Mouse (Mus musculus) forebrain, embryonic 16.5 days (tissue): ENCODE data around the gene Slc35e4. TPM values are rescaled to one million over a fixed set of nuclear protein-coding genes. Genes with fewer than 3 reads are reported as not detected.

ENCODE experiments used
- ATAC-seq: fragments of 200-750 bp; cut with Nextera tagmentation; 2 replicates; pipeline ENCODE4 v1.8.0; 2017; ENCODE audit warnings: mild to moderate bottlenecking, moderate library complexity
- H3K27ac ChIP-seq: fragments of 300-500 bp; sonication (generic); 2 replicates; pipeline ENCODE4 v1.5.1; 2014; ENCODE audit warnings: low read length, control low read depth
- H3K27me3 ChIP-seq: fragments of 300-500 bp; sonication (generic); replicated peaks from 2 replicates; pipeline ENCODE4 v1.6.1; 2014; ENCODE audit warnings: low read length; ENCODE audit not compliant: control insufficient read depth, insufficient read depth
- H3K36me3 ChIP-seq: fragments of 300-500 bp; sonication (generic); 2 replicates; pipeline ENCODE4 v1.6.1; 2014; ENCODE audit not compliant: control insufficient read depth, insufficient read depth
- H3K4me1 ChIP-seq: fragments of 300-500 bp; sonication (generic); replicated peaks from 2 replicates; pipeline ENCODE4 v1.6.1; 2014; ENCODE audit warnings: low read length; ENCODE audit not compliant: control insufficient read depth, insufficient read depth
- H3K4me2 ChIP-seq: fragments of 300-500 bp; sonication (generic); 2 replicates; pipeline ENCODE4 v1.6.1; 2014; ENCODE audit warnings: mild to moderate bottlenecking, low read length, control low read depth
- H3K4me3 ChIP-seq: fragments of 300-500 bp; sonication (generic); replicated peaks from 2 replicates; pipeline ENCODE4 v1.5.1; 2014; ENCODE audit warnings: mild to moderate bottlenecking, low read length, control low read depth
- H3K9ac ChIP-seq: fragments of 300-500 bp; sonication (generic); replicated peaks from 2 replicates; pipeline ENCODE4 v1.6.1; 2014; ENCODE audit warnings: low read depth, low read length, control low read depth
- H3K9me3 ChIP-seq: fragments of 300-500 bp; sonication (generic); 2 replicates; pipeline ENCODE4 v1.6.1; 2016; ENCODE audit warnings: low read length; ENCODE audit not compliant: control insufficient read depth
- WGBS: fragments of 180-500 bp; shearing (Covaris S2); extraction: QIAGEN DNeasy Blood & Tissue Kit; methylation state at CpG from one replicate; pipeline ENCODE4 v1.1.7; 2014; 5-methylcytosine and 5-hydroxymethylcytosine counted together
- polyA plus RNA-seq: library from polyadenylated mRNA; unstranded; fragments of >200 nt; fragmentation: Nextera tagmentation; extraction: Ambion mirVana; gene quantifications from 2 replicates; pipeline ENCODE4 v1.2.1, GENCODE M21; 2015

Gene Slc35e4
- polyA plus RNA-seq, 1 experiment from 2014 or later: 14.6 TPM

- H3K9me3 ChIP-seq: no peaks in the 10 kb centered on the region
- H3K4me3 ChIP-seq: no peak overlapping the region
- H3K9ac ChIP-seq: peak overlapping the region; percentile 30
- H3K27me3 ChIP-seq: no peaks in the 10 kb centered on the region
- no peak overlapping the region for H3K27ac ChIP-seq
- H3K4me1 ChIP-seq: peaks cover 38% of the 10 kb centered on the region
- no peak for ATAC-seq
- no peaks in the 10 kb centered on the region for H3K36me3 ChIP-seq
- H3K4me2 ChIP-seq: peak overlapping the region; percentile 97
- 51% methylated on average over 5 of the region's 5 CpGs for WGBS
Measured at GRCm38 (mm10) chr11:3910513-3911310, 3.8 kb downstream of the Slc35e4 start.

GRCm38 (mm10) chr11:3909236-3909635 lies 5.2 kb downstream of the Slc35e4 start:
- no peaks in the 10 kb centered on the region for H3K27me3 ChIP-seq
- WGBS: 86% methylated on average over 4 of the region's 4 CpGs
- no peak for ATAC-seq
- H3K36me3 ChIP-seq: no peaks in the 10 kb centered on the region
- H3K4me2 ChIP-seq: no peak overlapping the region
- H3K4me1 ChIP-seq: peaks cover 36% of the 10 kb centered on the region
- no peak overlapping the region for H3K27ac ChIP-seq
- H3K9ac ChIP-seq: no peak overlapping the region
- H3K9me3 ChIP-seq: no peaks in the 10 kb centered on the region
- H3K4me3 ChIP-seq: no peak overlapping the region

- 94% methylated on average over 1 of the region's 1 CpGs for WGBS
- H3K36me3 ChIP-seq: no peaks in the 10 kb centered on the region
- no peaks in the 10 kb centered on the region for H3K9me3 ChIP-seq
- H3K4me2 ChIP-seq: no peak overlapping the region
- no peak overlapping the region for H3K9ac ChIP-seq
- H3K27ac ChIP-seq: no peak overlapping the region
- H3K4me3 ChIP-seq: no peak overlapping the region
- no peaks in the 10 kb centered on the region for H3K27me3 ChIP-seq
- H3K4me1 ChIP-seq: peaks cover 11% of the 10 kb centered on the region
- no peak for ATAC-seq
Measured at GRCm38 (mm10) chr11:3905446-3905845, 9.0 kb downstream of the Slc35e4 start.

- Histone ChIP-seq H3K9ac (no peak overlapping the region), H3K27me3 (no peaks in the 10 kb centered on the region), H3K4me1 (peaks cover 3% of the 10 kb centered on the region), H3K4me3 (no peak overlapping the region), H3K27ac (no peak overlapping the region), H3K4me2 (no peak overlapping the region), H3K9me3 (no peaks in the 10 kb centered on the region), H3K36me3 (no peaks in the 10 kb centered on the region)
- 90% methylated on average over 6 of the region's 6 CpGs for WGBS
- ATAC-seq: no peak
Measured at GRCm38 (mm10) chr11:3904673-3905072, 9.8 kb downstream of the Slc35e4 start.

GRCm38 (mm10) chr11:3903046-3903445 lies 11.4 kb downstream of the Slc35e4 start:
- WGBS: 82% methylated on average over 5 of the region's 5 CpGs
- Histone ChIP-seq H3K27ac (no peak overlapping the region), H3K4me2 (no peak overlapping the region), H3K27me3 (no peaks in the 10 kb centered on the region), H3K36me3 (no peaks in the 10 kb centered on the region), H3K4me1 (no peaks in the 10 kb centered on the region), H3K9ac (no peak overlapping the region), H3K9me3 (no peaks in the 10 kb centered on the region), H3K4me3 (no peak overlapping the region)
- ATAC-seq: no peak

- 80% methylated on average over 3 of the region's 3 CpGs for WGBS
- H3K9me3 ChIP-seq: no peaks in the 10 kb centered on the region
- no peak overlapping the region for H3K4me2 ChIP-seq
- no peak overlapping the region for H3K9ac ChIP-seq
- no peaks in the 10 kb centered on the region for H3K4me1 ChIP-seq
- no peak for ATAC-seq
- no peak overlapping the region for H3K4me3 ChIP-seq
- H3K27me3 ChIP-seq: no peaks in the 10 kb centered on the region
- H3K36me3 ChIP-seq: no peaks in the 10 kb centered on the region
- no peak overlapping the region for H3K27ac ChIP-seq
Measured at GRCm38 (mm10) chr11:3902516-3902915, 11.9 kb downstream of the Slc35e4 start.

- 90% methylated on average over 6 of the region's 6 CpGs for WGBS
- Histone ChIP-seq H3K4me3 (no peak overlapping the region), H3K36me3 (peaks cover 4% of the 10 kb centered on the region; the same call in 1 of the 2 replicates), H3K4me2 (no peak overlapping the region), H3K9me3 (no peaks in the 10 kb centered on the region), H3K27ac (no peak overlapping the region), H3K9ac (no peak overlapping the region), H3K27me3 (no peaks in the 10 kb centered on the region), H3K4me1 (0 out of 2 replicates have a peak, but pooled peaks cover 3% of the 10 kb centered on the region)
- no peak for ATAC-seq
Measured at GRCm38 (mm10) chr11:3900296-3900695, 14.2 kb downstream of the Slc35e4 start.

GRCm38 (mm10) chr11:3895933-3896332 lies 18.5 kb downstream of the Slc35e4 start:
- Histone ChIP-seq H3K4me2 (no peak overlapping the region), H3K4me3 (no peak overlapping the region), H3K4me1 (peaks cover 9% of the 10 kb centered on the region), H3K9ac (no peak overlapping the region), H3K36me3 (peaks cover 4% of the 10 kb centered on the region; the same call in 1 of the 2 replicates), H3K9me3 (no peaks in the 10 kb centered on the region), H3K27ac (no peak overlapping the region), H3K27me3 (no peaks in the 10 kb centered on the region)
- 100% methylated on average over 1 of the region's 1 CpGs for WGBS
- ATAC-seq: no peak

GRCm38 (mm10) chr11:3895458-3895857 lies 19.0 kb downstream of the Slc35e4 start:
- Histone ChIP-seq H3K9me3 (no peaks in the 10 kb centered on the region), H3K27ac (peak overlapping the region; percentile 79), H3K27me3 (no peaks in the 10 kb centered on the region), H3K4me3 (peak overlapping the region; percentile 61), H3K9ac (peak overlapping the region; percentile 77), H3K36me3 (peaks cover 4% of the 10 kb centered on the region; the same call in 1 of the 2 replicates), H3K4me2 (peak overlapping the region; percentile 84), H3K4me1 (peaks cover 9% of the 10 kb centered on the region)
- 7% methylated on average over 10 of the region's 10 CpGs for WGBS
- no peak; the same call in 1 of the 2 replicates for ATAC-seq
